Mouse (Mus musculus) 3T3-L1 (cell line): ENCODE results near the gene Myo16.

Experiments used
- DNase-seq: peaks from one replicate; pipeline ENCODE4 v3.0.0-alpha.2; 2015; ENCODE audit warnings: low read depth, low spot score

Gene Myo16

DNA sequence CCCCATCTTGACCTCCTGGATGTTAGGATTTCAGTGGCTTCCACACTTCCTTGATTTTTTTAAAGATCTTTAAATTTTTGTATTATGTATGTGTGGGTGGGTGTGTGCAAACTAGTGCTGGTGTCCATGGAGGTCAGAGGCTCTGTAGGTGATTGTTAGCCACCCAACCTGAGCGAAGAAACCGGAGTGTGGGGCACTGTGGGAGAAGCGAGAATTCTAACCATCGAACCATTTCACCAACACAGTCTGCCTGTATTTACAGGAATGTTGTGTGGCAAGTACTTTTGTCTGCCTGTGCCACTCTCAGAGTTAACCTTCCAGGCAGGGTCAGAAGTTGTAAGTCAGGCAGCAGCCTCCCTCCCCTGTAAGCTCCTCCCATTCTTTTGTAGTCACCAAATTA lies 22.3 kb downstream of the Myo16 start:
- no peak for DNase-seq

DNA sequence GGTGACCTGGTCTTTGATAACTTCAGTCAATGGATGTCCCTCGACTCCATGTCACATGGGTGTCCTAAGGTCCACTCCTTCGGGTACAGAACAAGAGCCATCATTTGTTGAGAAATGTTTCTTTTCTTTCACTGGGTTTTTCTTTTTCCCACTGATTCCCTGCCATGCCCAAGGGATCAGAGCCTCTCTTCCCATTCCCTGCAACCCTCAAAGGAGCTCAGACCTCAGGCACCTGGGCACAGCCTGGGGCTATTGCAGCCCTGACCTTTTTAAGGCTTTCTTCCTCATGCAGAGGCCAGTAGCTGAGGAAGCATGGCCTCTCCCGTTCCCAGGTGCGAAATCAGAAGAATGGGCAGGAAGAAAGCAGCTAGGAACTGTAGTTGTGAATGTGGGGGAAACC lies 23.4 kb downstream of the Myo16 start:
- DNase-seq = no peak

DNA sequence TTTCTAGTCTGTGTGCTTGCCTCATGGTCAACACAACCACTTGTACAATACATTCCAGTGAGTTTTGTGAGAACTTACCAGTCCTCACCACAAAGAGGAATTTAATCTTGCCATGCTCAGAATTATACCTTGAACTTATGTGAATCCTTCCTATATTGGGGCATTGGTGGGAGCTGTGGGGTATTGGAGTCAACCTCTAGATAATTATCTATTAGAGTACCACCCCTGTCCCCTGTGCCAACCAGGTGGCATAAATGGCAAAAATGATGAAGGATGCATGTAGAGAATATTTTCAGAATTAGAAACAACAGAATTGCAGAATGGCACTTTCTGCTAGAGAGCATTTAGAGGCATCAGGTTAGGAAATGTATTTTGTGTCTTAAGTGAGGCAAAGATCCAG lies 25.3 kb downstream of the Myo16 start:
- DNase-seq = no peak

GRCm38 (mm10) chr8:10190607-10191006 lies 36.9 kb downstream of the Myo16 start:
- DNase-seq = no peak

DNA sequence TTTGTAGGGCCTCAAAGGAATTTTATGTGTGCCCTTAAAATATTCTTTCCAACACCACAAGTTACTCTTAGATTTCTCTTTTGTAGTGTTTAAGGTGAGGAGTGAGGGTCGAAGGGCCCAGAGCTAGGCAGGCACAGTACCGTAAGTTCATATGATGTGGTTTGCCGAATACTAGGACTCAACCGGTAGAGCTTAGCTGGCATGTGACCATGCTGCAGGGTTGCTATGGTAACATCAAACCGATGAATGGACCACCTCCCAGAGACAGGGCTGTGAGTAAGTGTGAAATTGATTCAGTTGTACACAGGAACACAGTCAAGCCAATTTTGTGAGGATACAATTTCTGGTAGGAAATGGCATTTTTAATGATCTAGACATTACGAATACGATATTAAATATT lies 44.5 kb downstream of the Myo16 start:
- no peak for DNase-seq

- no peak for DNase-seq
Observed at GRCm38 (mm10) chr8:10199301-10199700, 45.6 kb downstream of the Myo16 start.

DNA sequence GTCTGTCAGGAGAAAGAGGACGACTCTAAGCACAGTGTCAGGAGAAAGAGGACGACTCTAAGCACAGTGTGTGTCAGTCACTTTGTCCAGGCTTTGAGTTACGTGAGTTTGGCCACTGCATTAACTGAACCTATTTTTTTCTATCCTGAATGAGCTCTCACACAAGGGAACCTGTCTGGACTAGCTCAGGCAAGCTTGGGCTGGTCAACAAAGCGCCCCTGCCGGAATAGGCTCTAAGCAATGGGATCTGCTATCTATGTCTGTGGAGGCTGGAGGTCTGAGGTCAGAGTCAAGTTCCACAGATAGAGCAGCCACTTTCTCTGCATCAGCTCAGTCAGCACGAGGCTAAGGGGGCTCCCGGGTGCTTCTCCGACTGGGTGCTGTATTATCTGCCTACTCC lies 46.3 kb downstream of the Myo16 start:
- no peak for DNase-seq

DNA sequence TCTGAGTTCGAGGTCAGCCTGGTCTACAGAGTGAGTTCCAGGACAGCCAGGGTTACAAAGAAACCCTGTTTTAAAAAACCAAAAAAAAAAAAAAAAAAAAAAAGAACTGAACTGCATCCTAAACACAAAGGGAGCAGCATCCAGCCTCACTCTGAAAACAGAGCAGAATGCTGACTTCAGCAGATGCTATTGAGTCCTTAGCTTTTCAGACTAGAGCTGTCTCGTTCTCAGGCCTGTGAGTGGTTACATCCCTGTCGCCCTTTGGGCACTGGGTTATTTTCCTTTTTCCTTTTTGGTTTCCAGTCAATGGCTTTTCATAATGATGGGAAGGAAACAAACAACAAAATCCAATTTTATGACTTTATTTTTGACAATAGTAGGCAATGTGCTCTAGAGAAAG lies 61.3 kb downstream of the Myo16 start:
- DNase-seq = no peak

GRCm38 (mm10) chr8:10219761-10220276 lies 66.1 kb downstream of the Myo16 start:
- DNase-seq = no peak

DNA sequence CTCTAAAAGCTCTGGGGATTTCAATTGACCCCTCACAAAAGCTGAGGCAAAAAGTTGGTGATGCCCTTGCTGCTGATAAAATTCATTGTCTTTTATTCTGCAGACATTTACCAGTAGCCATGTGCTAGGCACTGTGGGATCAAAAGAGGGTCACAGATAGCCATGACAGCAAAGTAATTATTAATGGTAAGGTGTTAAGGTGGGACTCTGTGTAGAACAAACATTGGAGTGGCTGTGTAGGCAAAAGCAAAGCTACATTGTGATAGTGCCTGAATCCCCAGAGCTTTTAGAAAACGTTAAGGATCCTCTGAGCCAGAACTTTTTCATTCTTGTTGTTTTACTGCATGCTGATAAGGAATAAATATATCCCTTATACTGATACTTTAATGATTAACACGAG lies 69.1 kb downstream of the Myo16 start:
- no peak for DNase-seq

GRCm38 (mm10) chr8:10223528-10224194 lies 70.0 kb downstream of the Myo16 start:
- DNase-seq = no peak

- no peak for DNase-seq
Observed at GRCm38 (mm10) chr8:10224305-10224971, 70.7 kb downstream of the Myo16 start.

GRCm38 (mm10) chr8:10225018-10225417 lies 71.3 kb downstream of the Myo16 start:
- no peak for DNase-seq

DNA sequence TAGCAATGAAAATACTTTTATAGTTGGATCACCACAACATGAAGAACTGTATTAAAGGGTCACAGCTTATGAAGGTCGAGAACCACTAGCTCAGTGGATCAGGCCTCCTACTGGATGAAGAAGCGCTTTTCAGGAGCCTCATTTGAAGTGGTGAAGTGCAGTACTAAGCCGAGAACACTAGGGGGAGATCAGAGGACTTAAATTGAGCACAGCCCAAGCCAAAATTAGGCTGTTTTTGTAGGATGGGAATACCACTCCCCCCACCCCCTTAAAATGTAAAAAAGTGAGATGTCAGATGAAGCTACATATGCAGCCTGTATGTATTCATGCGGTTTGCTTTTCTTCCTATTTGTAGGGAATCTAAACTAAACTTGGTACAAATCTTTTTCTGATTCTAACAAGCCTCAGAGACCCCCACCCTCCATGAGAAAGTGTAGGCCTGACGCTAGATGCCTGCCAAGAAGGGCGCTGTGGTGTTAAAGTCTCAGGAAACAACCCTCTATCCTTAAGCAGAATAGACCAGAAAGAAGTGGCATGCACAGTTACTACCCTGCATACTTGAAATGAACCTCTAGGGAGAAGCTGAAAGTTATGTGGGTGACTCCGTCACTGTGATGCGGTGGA lies 77.1 kb downstream of the Myo16 start:
- peak; percentile 67 for DNase-seq

GRCm38 (mm10) chr8:10234516-10234915 lies 80.8 kb downstream of the Myo16 start:
- no peak for DNase-seq

GRCm38 (mm10) chr8:10243344-10243743 lies 89.6 kb downstream of the Myo16 start:
- DNase-seq = no peak

- no peak for DNase-seq
Observed at GRCm38 (mm10) chr8:10249156-10249555, 95.4 kb downstream of the Myo16 start.

DNA sequence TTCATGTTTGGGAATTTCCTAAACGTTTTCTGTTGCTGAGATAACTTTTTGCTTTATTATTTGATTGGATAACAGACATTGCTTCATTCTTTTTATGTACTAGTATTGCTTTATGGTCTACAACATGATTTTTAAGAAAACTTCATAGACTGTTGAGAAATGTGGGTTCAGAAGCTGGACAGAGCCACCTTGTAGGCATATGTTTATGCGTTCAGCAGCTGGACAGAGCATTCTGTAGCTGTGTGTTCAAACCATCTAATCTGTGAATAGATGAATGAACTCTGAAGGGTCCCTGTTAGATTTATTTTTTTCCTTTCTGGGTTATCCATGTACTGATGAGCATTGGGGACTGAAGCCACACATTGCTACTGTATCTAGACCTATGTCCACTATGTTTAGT lies 102.0 kb downstream of the Myo16 start:
- peak; percentile 28 for DNase-seq

DNA sequence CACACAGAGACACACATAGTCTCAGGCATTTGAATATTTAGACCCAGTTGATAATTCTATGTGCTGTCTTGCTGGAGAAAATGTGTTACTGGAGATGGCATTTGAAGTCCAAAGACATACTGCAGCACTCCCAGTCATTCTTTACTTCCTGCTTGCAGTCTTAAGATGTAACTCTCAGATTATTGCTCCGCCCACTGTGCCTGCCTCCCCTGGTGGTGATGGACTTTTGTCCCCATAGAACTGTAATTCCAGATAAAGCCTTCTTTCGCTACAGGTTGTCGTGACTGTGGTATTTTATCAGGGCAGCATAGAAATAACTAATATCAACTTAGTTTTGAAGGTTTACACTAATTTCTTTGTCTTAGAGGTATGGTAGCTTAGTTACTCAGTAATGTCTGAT lies 102.9 kb downstream of the Myo16 start:
- DNase-seq = no peak

GRCm38 (mm10) chr8:10270094-10270493 lies 116.4 kb downstream of the Myo16 start:
- no peak for DNase-seq

GRCm38 (mm10) chr8:10292600-10292999 lies 138.9 kb downstream of the Myo16 start:
- no peak for DNase-seq

- DNase-seq = peak; percentile 32
Observed at GRCm38 (mm10) chr8:10300797-10301196, 147.1 kb downstream of the Myo16 start.

DNA sequence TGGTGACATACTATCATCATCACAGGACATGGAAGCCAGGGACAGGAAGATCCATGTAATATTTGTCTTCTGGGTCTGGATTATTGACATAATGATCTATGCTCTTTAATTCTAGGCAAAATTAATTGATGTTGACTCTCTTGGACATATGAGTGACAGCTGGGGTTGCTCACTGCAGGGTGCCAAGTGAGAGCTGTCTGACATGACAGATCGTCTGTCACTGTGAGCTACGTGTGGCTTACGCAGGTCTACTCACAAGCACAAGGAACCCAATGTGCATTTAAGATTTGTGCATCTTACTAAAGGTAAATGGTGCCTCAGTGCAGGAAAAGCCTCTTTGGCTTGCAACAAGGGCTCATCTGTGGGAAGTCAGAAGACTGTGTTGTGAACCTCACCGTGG lies 149.3 kb downstream of the Myo16 start:
- no peak for DNase-seq
